Mouse (Mus musculus) common myeloid progenitor, adult 5-6 weeks (primary cell): ENCODE data around the gene Tspan3. TPM values are rescaled to one million over a fixed set of nuclear protein-coding genes. Genes with fewer than 3 reads are reported as not detected.

ENCODE experiments used
- ATAC-seq: replicated peaks from 2 replicates; pipeline ENCODE4 v1.8.0; 2016; ENCODE audit warnings: low read depth, mild to moderate bottlenecking, moderate TSS enrichment, inconsistent platforms; ENCODE audit not compliant: poor library complexity, severe bottlenecking
- total RNA-seq: library from RNA; stranded (forward); fragments of 200-1000, 187-1606 nt; gene quantifications from 2 replicates; pipeline ENCODE4 v1.2.3, GENCODE M21; 2017

Tspan3 gene
- total RNA-seq, 1 experiment from 2014 or later = 66.5 TPM

GRCm38 (mm10) chr9:56121097-56121496, 44.2 kb downstream of the Tspan3 start:
- peak; percentile 55 for ATAC-seq

- ATAC-seq = no peak
Observed at GRCm38 (mm10) chr9:56119651-56120050, 45.6 kb downstream of the Tspan3 start.

GRCm38 (mm10) chr9:56118582-56118981, 46.7 kb downstream of the Tspan3 start:
- ATAC-seq = peak; percentile 77

- 0 out of 2 replicates have a peak, but pooled peaks have one; percentile 6 for ATAC-seq
Observed at GRCm38 (mm10) chr9:56118091-56118490, 47.2 kb downstream of the Tspan3 start.

GRCm38 (mm10) chr9:56108174-56108573, 57.1 kb downstream of the Tspan3 start:
- peak; percentile 77 for ATAC-seq

GRCm38 (mm10) chr9:56107527-56107926, 57.8 kb downstream of the Tspan3 start:
- no peak for ATAC-seq

GRCm38 (mm10) chr9:56106274-56107072, 58.8 kb downstream of the Tspan3 start:
- ATAC-seq = peak; percentile 68

- ATAC-seq = no peak
Observed at GRCm38 (mm10) chr9:56104921-56105320, 60.4 kb downstream of the Tspan3 start.

- 0 out of 2 replicates have a peak, but pooled peaks have one; percentile 5 for ATAC-seq
Observed at GRCm38 (mm10) chr9:56101022-56101421, 64.3 kb downstream of the Tspan3 start.

GRCm38 (mm10) chr9:56100041-56100522, 65.2 kb downstream of the Tspan3 start:
- ATAC-seq = peak; percentile 69

- peak; percentile 49 for ATAC-seq
Observed at GRCm38 (mm10) chr9:56097584-56098298, 67.5 kb downstream of the Tspan3 start.

- ATAC-seq = no peak
Observed at GRCm38 (mm10) chr9:56092102-56092501, 73.2 kb downstream of the Tspan3 start.

GRCm38 (mm10) chr9:56090546-56091225, 74.6 kb downstream of the Tspan3 start:
- ATAC-seq = no peak

GRCm38 (mm10) chr9:56089778-56090520, 75.3 kb downstream of the Tspan3 start, which contains the start of gene Pstpip1:
Gene Pstpip1, plus strand, starts transcription at chr9:56089962.
- ATAC-seq = peak; percentile 90

- ATAC-seq = no peak
Observed at GRCm38 (mm10) chr9:56086524-56086923, 78.8 kb downstream of the Tspan3 start.

Other genes with a start within 250 kb of the Tspan3 start
- 15.9 and 17.9 TPM in 2 replicates for gene Scaper, start 227.4 kb downstream of the Tspan3 start, total RNA-seq
- gene 4930563M21Rik, start 154.9 kb downstream of the Tspan3 start, total RNA-seq = not detected in 2 replicates
- gene Rcn2, start 123.6 kb downstream of the Tspan3 start, total RNA-seq = 61.2 and 66.6 TPM in 2 replicates
- 37.1 and 64.6 TPM in 2 replicates for gene Pstpip1, start 75.5 kb downstream of the Tspan3 start, total RNA-seq